In genomic region chr6:33218780-33219179, GRCm38 (mm10) we compare ENCODE assay signal across 33 mouse cellular contexts.
"Had no signal": no experiment of that assay in that cellular context is flagged by ENCODE, and none has a peak within 500 bp of the region (broad histone marks: within the 10 kb centered on the region; RNA-seq: fewer than 3 reads in every experiment).

No protein-coding gene starts in this region.

- H3K9ac ChIP-seq: heart, embryonic 13.5 days; heart, embryonic 15.5 days; hindbrain, embryonic 12.5 days; hindbrain, embryonic 13.5 days; hindbrain, embryonic 14.5 days; hindbrain, embryonic 15.5 days; intestine, embryonic 15.5 days; kidney, embryonic 15.5 days had no signal

- H3K27me3 ChIP-seq: heart, embryonic 13.5 days; heart, embryonic 15.5 days; hindbrain, embryonic 12.5 days; hindbrain, embryonic 13.5 days; hindbrain, embryonic 15.5 days; intestine, embryonic 15.5 days; kidney, embryonic 15.5 days had no signal

- DNase-seq: heart, postnatal 10 days; heart, postnatal 14 days; heart, postnatal 36 days; heart, postnatal 4 days; kidney, adult 11 months; kidney, adult 18-20 months; kidney, adult 2 months; kidney, adult 8-10 months; kidney, adult 9 months; kidney, postnatal 10 days; kidney, postnatal 14 days; kidney, postnatal 25 days; kidney, postnatal 36 days; kidney, postnatal 4 days; layer of hippocampus, adult 9-11 months; layer of hippocampus, postnatal 36 days had no signal

- H3K27ac ChIP-seq: heart, embryonic 13.5 days; heart, embryonic 15.5 days; hindbrain, embryonic 10.5 days; hindbrain, embryonic 12.5 days; hindbrain, embryonic 13.5 days; hindbrain, embryonic 14.5 days; hindbrain, embryonic 15.5 days; hindbrain, postnatal 0 days; intestine, embryonic 15.5 days; kidney, embryonic 15.5 days; kidney, postnatal 0 days; layer of hippocampus, adult 2 months; left cerebral cortex, adult 2 months had no signal

- H3K4me3 ChIP-seq: heart, embryonic 13.5 days; heart, embryonic 15.5 days; hindbrain, embryonic 10.5 days; hindbrain, embryonic 12.5 days; hindbrain, embryonic 13.5 days; hindbrain, embryonic 15.5 days; intestine, embryonic 15.5 days; kidney, embryonic 15.5 days; layer of hippocampus, adult 2 months; left cerebral cortex, adult 2 months had no signal

- H3K9me3 ChIP-seq: heart, embryonic 13.5 days; heart, embryonic 15.5 days; hindbrain, embryonic 10.5 days; hindbrain, embryonic 12.5 days; hindbrain, embryonic 13.5 days; hindbrain, embryonic 15.5 days; intestine, embryonic 15.5 days; kidney, embryonic 15.5 days had no signal

- H3K4me2 ChIP-seq: heart, embryonic 13.5 days; heart, embryonic 15.5 days; hindbrain, embryonic 12.5 days; hindbrain, embryonic 13.5 days; hindbrain, embryonic 14.5 days; hindbrain, embryonic 15.5 days; intestine, embryonic 15.5 days; kidney, embryonic 15.5 days had no signal

- H3K4me1 ChIP-seq: heart, embryonic 13.5 days; heart, embryonic 15.5 days; hindbrain, embryonic 10.5 days; hindbrain, embryonic 12.5 days; hindbrain, embryonic 13.5 days; hindbrain, embryonic 15.5 days; intestine, embryonic 15.5 days; kidney, embryonic 15.5 days had no signal

- ATAC-seq: hindbrain, embryonic 16.5 days; hindbrain, postnatal 0 days; inflammation-experienced regulatory T-cells, adult 6 months; intestine, embryonic 15.5 days; intestine, embryonic 16.5 days; intestine, postnatal 0 days had no signal

- H3K36me3 ChIP-seq: heart, embryonic 13.5 days; heart, embryonic 15.5 days; hindbrain, embryonic 10.5 days; hindbrain, embryonic 12.5 days; hindbrain, embryonic 13.5 days; hindbrain, embryonic 15.5 days; intestine, embryonic 15.5 days; kidney, embryonic 15.5 days had no signal
